19 mouse cellular contexts compared by ENCODE assay signal in genomic region chr7:116735676-116736075, GRCm38 (mm10).
DNase-seq lines count a peak whose midpoint lies in the region; ATAC-seq and TF ChIP-seq lines count a peak whose summit lies in the region.
"Had no signal": no experiment of that assay in that cellular context is flagged by ENCODE, and none has a peak within 500 bp of the region (broad histone marks: within the 10 kb centered on the region; RNA-seq: fewer than 3 reads in every experiment).

No protein-coding gene starts in this region.

- no peaks in the 10 kb centered on the region for H3K9me3 ChIP-seq in forebrain, embryonic 12.5 days
- no peaks in the 10 kb centered on the region for H3K9me3 ChIP-seq in forebrain, embryonic 11.5 days (ENCODE audit: control insufficient read depth, low read length)
- H3K9me3 ChIP-seq in forebrain, embryonic 14.5 days (replicated peaks; ENCODE audit: control insufficient read depth, low read length) = no peaks in the 10 kb centered on the region
- H3K9me3 ChIP-seq: heart, embryonic 13.5 days; hindbrain, embryonic 15.5 days had no signal

- no peaks in the 10 kb centered on the region for H3K4me1 ChIP-seq in forebrain, embryonic 12.5 days
- H3K4me1 ChIP-seq in forebrain, embryonic 11.5 days (replicated peaks; ENCODE audit: control insufficient read depth, insufficient read depth, low read length) = no peaks in the 10 kb centered on the region
- H3K4me1 ChIP-seq in forebrain, embryonic 14.5 days (ENCODE audit: control insufficient read depth, insufficient read depth, low read length) = no peaks in the 10 kb centered on the region
- H3K4me1 ChIP-seq: heart, embryonic 13.5 days; hindbrain, embryonic 15.5 days had no signal

- WGBS in forebrain, embryonic 12.5 days = 73% methylated on average over 3 of the region's 3 CpGs
- whole genome bisulfite sequencing in forebrain, embryonic 11.5 days = 81% methylated on average over 3 of the region's 3 CpGs
- 52% methylated on average over 3 of the region's 3 CpGs for WGBS in forebrain, embryonic 14.5 days

- no peak for TF ChIP-seq CTCF in brain, embryonic 14.5 days (IDR thresholded peaks at IDR 0.05; ENCODE audit: borderline replicate concordance, extremely low read depth, insufficient read depth, insufficient read length)

- no peak overlapping the region for H3K4me3 ChIP-seq in forebrain, embryonic 12.5 days (replicated peaks)
- no peak overlapping the region for H3K4me3 ChIP-seq in forebrain, embryonic 11.5 days (ENCODE audit: low read depth, low read length)
- no peak overlapping the region for H3K4me3 ChIP-seq in forebrain, embryonic 14.5 days (ENCODE audit: low read depth, low read length)
- H3K4me3 ChIP-seq: heart, embryonic 13.5 days; hindbrain, embryonic 15.5 days had no signal

- H3K9ac ChIP-seq in forebrain, embryonic 12.5 days = no peak overlapping the region
- H3K9ac ChIP-seq in forebrain, embryonic 11.5 days (ENCODE audit: low read length) = no peak overlapping the region
- no peak overlapping the region for H3K9ac ChIP-seq in forebrain, embryonic 14.5 days (ENCODE audit: low read length)
- H3K9ac ChIP-seq: heart, embryonic 13.5 days; hindbrain, embryonic 15.5 days had no signal

- TF ChIP-seq POLR2A in brain, embryonic 14.5 days (IDR thresholded peaks at IDR 0.05; ENCODE audit: borderline replicate concordance, extremely low read depth, insufficient read depth, insufficient read length, poor library complexity, severe bottlenecking) = no peak

- no peak for ATAC-seq in forebrain, embryonic 12.5 days (ENCODE audit: low FRiP score)
- ATAC-seq in forebrain, embryonic 11.5 days (replicated peaks; ENCODE audit: low FRiP score) = no peak
- peak; percentile 44; the same call in 1 of the 2 replicates for ATAC-seq in forebrain, embryonic 14.5 days
- ATAC-seq: activated CD4-positive, CD25-positive, alpha-beta regulatory T cell, adult 4 months; inflammation-experienced regulatory T-cells, adult 6 months; intestine, postnatal 0 days; Patski had no signal

- peak overlapping the region; percentile 42; the same call in 1 of the 2 replicates for H3K27ac ChIP-seq in forebrain, embryonic 12.5 days
- H3K27ac ChIP-seq in forebrain, embryonic 11.5 days (ENCODE audit: low read depth, low read length) = no peak overlapping the region
- H3K27ac ChIP-seq in forebrain, embryonic 14.5 days (ENCODE audit: low read depth, low read length) = peak overlapping the region; percentile 9
- H3K27ac ChIP-seq: heart, embryonic 13.5 days; hindbrain, embryonic 15.5 days had no signal

- intact Hi-C loops in left cerebral cortex, postnatal 4 days (cut with DNase I) = no loop called here
- intact Hi-C loops in left cerebral cortex, postnatal 25 days (cut with DNase I) = no loop called here
- intact Hi-C loops in left cerebral cortex, postnatal 14 days (cut with DNase I) = no loop called here

- DNase-seq in forebrain, embryonic 11.5 days (ENCODE audit: low spot score) = no peak
- peak; percentile 29 for DNase-seq in left cerebral cortex, postnatal 4 days
- no peak for DNase-seq in left cerebral cortex, postnatal 25 days (ENCODE audit: low spot score in 2 of 2)
- peak; percentile 65 for DNase-seq in brain, embryonic 14.5 days (ENCODE audit: low read depth)
- DNase-seq in forebrain, embryonic 14.5 days (ENCODE audit: low spot score) = peak; percentile 60
- DNase-seq in thymus, postnatal 10 days (ENCODE audit: low spot score in 2 of 2) = no peak
- no peak for DNase-seq in left cerebral cortex, postnatal 14 days (ENCODE audit: low spot score in 2 of 2)
- DNase-seq: adrenal gland, postnatal 14 days; gastrocnemius, postnatal 14 days; heart, postnatal 4 days; kidney, adult 8-10 months had no signal

- H3K36me3 ChIP-seq in forebrain, embryonic 12.5 days (replicated peaks) = no peaks in the 10 kb centered on the region
- no peaks in the 10 kb centered on the region for H3K36me3 ChIP-seq in forebrain, embryonic 11.5 days (ENCODE audit: control insufficient read depth, insufficient read depth, low read length)
- no peaks in the 10 kb centered on the region for H3K36me3 ChIP-seq in forebrain, embryonic 14.5 days (ENCODE audit: control insufficient read depth, insufficient read depth, low read length)
- H3K36me3 ChIP-seq: heart, embryonic 13.5 days; hindbrain, embryonic 15.5 days had no signal

- H3K27me3 ChIP-seq in forebrain, embryonic 12.5 days = no peaks in the 10 kb centered on the region
- no peaks in the 10 kb centered on the region for H3K27me3 ChIP-seq in forebrain, embryonic 11.5 days (ENCODE audit: control insufficient read depth, insufficient read depth, low read length)
- no peaks in the 10 kb centered on the region for H3K27me3 ChIP-seq in forebrain, embryonic 14.5 days (replicated peaks; ENCODE audit: control insufficient read depth, insufficient read depth, low read length)
- H3K27me3 ChIP-seq: CH12.LX; heart, embryonic 13.5 days; hindbrain, embryonic 15.5 days; Patski had no signal

- no peak overlapping the region for H3K4me2 ChIP-seq in forebrain, embryonic 12.5 days
- H3K4me2 ChIP-seq in forebrain, embryonic 11.5 days (ENCODE audit: low read depth, low read length, severe bottlenecking) = no peak overlapping the region
- no peak overlapping the region for H3K4me2 ChIP-seq in forebrain, embryonic 14.5 days (ENCODE audit: low read length)
- H3K4me2 ChIP-seq: heart, embryonic 13.5 days; hindbrain, embryonic 15.5 days had no signal

Comparison
In these comparisons a context has a peak if more than half of its experiments do, and no peak if none do; other contexts are left out.
1. DNase-seq: peak in left cerebral cortex, postnatal 4 days (single experiment), brain, embryonic 14.5 days (single experiment) and forebrain, embryonic 14.5 days (single experiment); none in forebrain, embryonic 11.5 days (single experiment), left cerebral cortex, postnatal 25 days (0 of 2), thymus, postnatal 10 days (0 of 2) and left cerebral cortex, postnatal 14 days (0 of 2).